Mouse (Mus musculus) C2C12 (cell line): Measurements from ENCODE around the gene Naa80. TPM values are rescaled to one million over a fixed set of nuclear protein-coding genes. Genes with fewer than 3 reads are reported as not detected.
A peak's percentile ranks its signal among the peaks of the same experiment; 100 is the strongest.
"Not testable (repeated sequence)": the region's sequence is repeated elsewhere in the genome, so short reads cannot be mapped to it uniquely, and the experiment has no call there.

ENCODE experiments used
- H3K27me3 ChIP-seq: one replicate; pipeline ENCODE4 v1.6.1; 2011; ENCODE audit not compliant: control insufficient read depth, insufficient read depth, insufficient read length
- H3K36me3 ChIP-seq: one replicate; pipeline ENCODE4 v1.6.1; 2011; ENCODE audit not compliant: control insufficient read depth, insufficient read depth
- H3K4me3 ChIP-seq: one replicate; pipeline ENCODE4 v1.5.1; 2011; ENCODE audit warnings: mild to moderate bottlenecking, control low read depth; ENCODE audit not compliant: poor library complexity, insufficient read depth, severe bottlenecking
- H3K79me2 ChIP-seq: one replicate; pipeline ENCODE4 v1.6.1; 2011; ENCODE audit not compliant: control insufficient read depth, insufficient read depth
- H3K79me3 ChIP-seq: one replicate; pipeline ENCODE4 v1.6.1; 2011; ENCODE audit warnings: low read depth, control low read depth
- H3ac ChIP-seq: one replicate; pipeline ENCODE3; 2011; ENCODE audit warnings: low read depth; ENCODE audit not compliant: control insufficient read depth, insufficient read length
- CEBPB ChIP-seq: IDR thresholded peaks from one replicate; pipeline ENCODE4 v1.6.1; 2011; ENCODE audit warnings: low read depth, mild to moderate bottlenecking, control low read depth, moderate library complexity
- CTCF ChIP-seq: IDR thresholded peaks from one replicate; pipeline ENCODE4 v1.5.1; 2011; ENCODE audit not compliant: control insufficient read depth, insufficient read depth, insufficient read length
- FOSL1 ChIP-seq: IDR thresholded peaks from one replicate; pipeline ENCODE4 v1.8.0; 2011; ENCODE audit warnings: mild to moderate bottlenecking, low read length; ENCODE audit not compliant: poor library complexity, insufficient read depth, severe bottlenecking
- MAX ChIP-seq: IDR thresholded peaks from one replicate; pipeline ENCODE4 v1.6.1; 2011; ENCODE audit warnings: mild to moderate bottlenecking, control low read depth
- MYOD1 ChIP-seq: IDR thresholded peaks from one replicate; pipeline ENCODE4 v1.6.1; 2011; ENCODE audit warnings: low read depth; ENCODE audit not compliant: control insufficient read depth, insufficient read length
- MYOG ChIP-seq: IDR thresholded peaks from one replicate; pipeline ENCODE4 v1.6.1; 2011; ENCODE audit not compliant: control insufficient read depth, insufficient read length; ENCODE audit errors: extremely low read depth
- USF1 ChIP-seq: IDR thresholded peaks from one replicate; pipeline ENCODE4 v1.6.1; 2011; ENCODE audit warnings: low read depth, mild to moderate bottlenecking, control low read depth, moderate library complexity
- polyA plus RNA-seq: library from polyadenylated mRNA; unstranded; fragments of >200 nt; fragmentation: generic; extraction: Trizol; gene quantifications from one replicate; pipeline ENCODE4 v1.2.1, GENCODE M21; 2012; ENCODE audit warnings: missing spikeins

The Naa80 gene
- polyA plus RNA-seq, 1 experiment: 8.2 TPM

DNA sequence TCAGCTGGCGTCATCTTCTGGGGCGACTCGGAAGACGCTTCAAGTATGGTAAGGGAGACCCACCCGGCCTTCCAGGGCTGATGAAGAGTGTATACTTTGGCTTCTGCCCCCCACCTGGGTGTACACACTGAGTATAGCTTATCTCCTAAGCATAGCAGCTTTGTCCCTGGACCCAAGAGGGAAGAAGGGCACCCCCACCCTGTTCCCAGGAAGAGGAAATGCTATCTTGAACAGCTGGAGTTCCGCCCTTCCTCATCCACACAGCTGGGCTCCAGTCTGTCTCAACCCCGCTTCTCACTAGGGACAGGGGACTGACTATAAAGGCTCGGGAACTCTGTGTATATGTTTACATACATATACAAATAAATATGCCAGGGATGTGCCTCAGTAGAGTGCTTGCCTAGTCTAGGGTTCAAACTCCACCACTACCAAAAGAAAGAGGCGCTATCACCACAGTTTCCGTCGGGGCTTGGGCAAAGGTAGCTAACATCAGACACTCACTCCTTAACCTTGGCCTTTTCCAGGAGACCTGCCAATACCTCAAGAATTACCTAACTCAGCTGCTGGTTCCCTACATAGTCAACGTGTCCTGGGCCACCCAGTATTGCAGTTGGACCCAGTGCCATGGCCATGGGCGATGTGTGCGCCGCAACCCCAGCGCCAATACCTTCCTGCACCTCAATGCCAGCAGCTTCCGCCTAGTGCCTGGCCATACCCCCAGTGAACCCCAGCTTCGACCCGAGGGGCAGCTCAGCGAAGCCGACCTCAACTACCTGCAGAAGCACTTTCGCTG is 7.0 kb upstream of the Naa80 start:
- TF ChIP-seq MAX (no peak), MYOG (no peak), USF1 (no peak), FOSL1 (no peak), CEBPB (no peak), CTCF (no peak), MYOD1 (no peak)
- Histone ChIP-seq H3K36me3 (peaks cover 10% of the 10 kb centered on the region), H3K79me3 (peaks cover 12% of the 10 kb centered on the region), H3K79me2 (peaks cover 26% of the 10 kb centered on the region), H3K27me3 (no peaks in the 10 kb centered on the region), H3ac (no peak overlapping the region), H3K4me3 (no peak overlapping the region)

DNA sequence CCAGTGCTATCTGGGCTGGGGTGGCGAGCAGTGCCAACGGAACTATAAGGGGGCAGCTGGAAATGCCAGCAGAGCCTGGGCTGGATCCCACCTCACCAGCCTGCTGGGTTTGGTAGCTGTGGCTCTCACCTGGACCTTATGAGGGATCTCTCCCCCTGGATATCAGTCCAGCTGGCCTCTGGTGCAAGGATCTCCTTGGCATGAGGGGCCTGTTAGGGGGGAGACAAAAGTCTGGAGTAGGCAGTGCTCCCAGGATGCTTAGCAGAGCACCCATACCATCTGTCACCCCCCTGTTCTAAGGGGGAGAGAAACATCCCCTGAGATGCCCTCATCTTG is 6.4 kb upstream of the Naa80 start:
- no peak overlapping the region for H3K4me3 ChIP-seq
- no peak overlapping the region for H3ac ChIP-seq
- peaks cover 10% of the 10 kb centered on the region for H3K36me3 ChIP-seq
- no peaks in the 10 kb centered on the region for H3K27me3 ChIP-seq
- H3K79me3 ChIP-seq: peaks cover 12% of the 10 kb centered on the region
- peaks cover 26% of the 10 kb centered on the region for H3K79me2 ChIP-seq
- TF ChIP-seq MYOG (no peak), FOSL1 (no peak), MAX (no peak), CTCF (no peak), CEBPB (no peak), USF1 (no peak), MYOD1 (no peak)

DNA sequence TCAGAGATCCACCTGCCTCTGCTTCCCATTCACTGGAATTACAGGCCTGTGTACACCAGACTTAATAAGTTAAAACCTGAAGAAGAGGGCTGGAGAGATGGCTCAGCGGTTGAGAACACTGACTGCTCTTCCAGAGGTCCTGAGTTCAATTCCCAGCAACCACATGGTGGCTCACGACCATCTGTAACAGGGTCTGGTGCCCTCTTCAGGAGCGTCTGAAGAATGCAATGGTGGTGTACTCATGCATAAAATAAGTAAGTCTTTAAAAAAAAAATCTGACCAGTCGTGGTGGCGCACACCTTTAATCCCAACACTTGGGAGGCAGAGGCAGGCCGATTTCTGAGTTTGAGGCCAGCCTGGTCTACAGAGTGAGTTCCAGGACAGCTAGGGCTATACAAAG is 4.9 kb upstream of the Naa80 start:
- H3K36me3 ChIP-seq, H3ac ChIP-seq, H3K4me3 ChIP-seq, H3K27me3 ChIP-seq: not testable (repeated sequence)
- Histone ChIP-seq H3K79me2 (peaks cover 26% of the 10 kb centered on the region), H3K79me3 (peaks cover 12% of the 10 kb centered on the region)

DNA sequence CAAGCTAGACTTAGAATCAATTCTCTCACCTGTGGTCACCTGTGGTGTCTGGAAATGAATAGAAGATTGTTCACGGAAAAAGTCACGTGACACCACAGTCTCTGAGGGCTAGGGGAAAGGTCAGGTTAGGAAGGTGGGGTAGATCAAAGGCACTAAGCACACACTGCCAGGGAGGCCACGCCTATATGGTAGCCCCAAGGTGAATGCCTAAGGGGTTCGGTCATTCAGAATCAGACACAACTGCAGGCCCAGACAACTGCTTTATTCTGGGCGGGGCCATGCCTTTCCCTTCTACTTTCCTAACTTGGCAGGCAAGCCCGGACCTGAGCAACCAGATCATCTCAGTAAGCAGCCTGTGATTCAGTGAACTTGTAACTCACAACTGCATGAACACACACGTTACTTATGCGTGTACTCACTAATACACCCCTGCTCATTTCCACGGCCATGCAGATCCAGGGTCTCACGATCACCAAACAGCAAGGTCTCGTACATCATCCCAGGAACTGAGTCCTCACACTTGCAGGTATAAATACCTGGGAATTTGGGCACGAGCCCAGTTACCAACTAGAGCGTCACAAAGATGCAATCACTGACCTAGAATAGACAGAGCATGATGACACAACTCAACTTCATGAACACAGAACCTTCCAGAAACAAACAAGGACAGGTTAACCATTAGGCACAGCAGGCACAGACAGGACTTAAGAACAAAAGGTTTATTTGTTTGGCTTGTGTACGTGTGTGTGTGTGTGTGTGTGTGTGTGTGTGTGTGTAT is 2.9 kb upstream of the Naa80 start:
- Histone ChIP-seq H3K79me2 (peaks cover 10% of the 10 kb centered on the region), H3ac (no peak overlapping the region), H3K4me3 (no peak overlapping the region), H3K36me3 (peaks cover 10% of the 10 kb centered on the region), H3K27me3 (no peaks in the 10 kb centered on the region), H3K79me3 (peaks cover 2% of the 10 kb centered on the region)
- TF ChIP-seq CTCF (no peak), USF1 (no peak), FOSL1 (no peak), CEBPB (no peak), MYOD1 (no peak), MAX (no peak), MYOG (no peak)

GRCm38 (mm10) chr9:107576357-107577107 is 2.2 kb upstream of the Naa80 start, which contains the start of gene Hyal1:
Gene Hyal1 (plus strand): TSS chr9:107576927.
- H3ac ChIP-seq: peak within 1 kb of the TSS; percentile 46

More at GRCm38 (mm10) chr9:107576357-107577107, 2.2 kb upstream of the Naa80 start, which contains the start of gene Hyal1:
- Histone ChIP-seq H3K79me2 (peaks cover 10% of the 10 kb centered on the region), H3K4me3 (no peak within 1 kb of the TSS), H3K27me3 (no peaks in the 10 kb centered on the region), H3K79me3 (peaks cover 2% of the 10 kb centered on the region), H3K36me3 (peaks cover 10% of the 10 kb centered on the region)
- TF ChIP-seq CTCF: no peak
- TF ChIP-seq MAX: no peak
- no peak for TF ChIP-seq MYOG
- no peak for TF ChIP-seq FOSL1
- TF ChIP-seq USF1: no peak
- no peak for TF ChIP-seq CEBPB
- TF ChIP-seq MYOD1: no peak
